Comparison of ENCODE assay signal across 7 mouse cellular contexts in the genomic region with DNA sequence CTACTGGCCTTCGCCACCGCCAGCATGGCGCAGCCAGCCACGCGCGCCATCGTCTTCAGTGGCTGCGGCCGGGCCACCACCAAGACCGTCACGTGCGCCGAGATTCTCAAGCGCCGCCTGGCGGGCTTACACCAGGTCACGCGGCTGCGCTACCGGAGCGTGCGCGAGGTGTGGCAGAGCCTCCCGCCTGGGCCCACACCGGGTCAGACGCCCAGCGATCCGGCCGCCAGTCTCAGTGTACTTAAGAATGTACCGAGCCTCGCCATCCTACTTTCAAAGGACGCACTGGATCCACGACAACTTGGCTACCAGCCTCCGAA. TPM values are rescaled to one million over a fixed set of nuclear protein-coding genes. Genes with fewer than 3 reads are reported as not detected.
A peak's percentile ranks its signal among the peaks of the same experiment; 100 is the strongest.
DNase-seq lines count a peak whose midpoint lies in the region; ATAC-seq and TF ChIP-seq lines count a peak whose summit lies in the region.

No protein-coding gene starts in this region.

- H3K4me3 ChIP-seq in cortical plate, adult 2 months (ENCODE audit: insufficient read depth, low read length), result peak overlapping the region; percentile 43
- H3K4me3 ChIP-seq in heart, adult 2 months, result peak overlapping the region; percentile 40
- H3K4me3 ChIP-seq in liver, embryonic 13.5 days (replicated peaks), result peak overlapping the region; percentile 50

- H3K9me3 ChIP-seq in liver, embryonic 13.5 days (replicated peaks), result no peaks in the 10 kb centered on the region

- no peaks in the 10 kb centered on the region for H3K4me1 ChIP-seq in cortical plate, adult 2 months (ENCODE audit: control insufficient read depth, insufficient read depth, low read length)
- no peaks in the 10 kb centered on the region for H3K4me1 ChIP-seq in heart, adult 2 months (ENCODE audit: control insufficient read depth, insufficient read depth, low read length)
- H3K4me1 ChIP-seq in liver, embryonic 13.5 days (replicated peaks), result peaks cover 45% of the 10 kb centered on the region

- no peak for ATAC-seq in liver, embryonic 13.5 days (ENCODE audit: low read depth)

- H3K27ac ChIP-seq in cortical plate, adult 2 months (ENCODE audit: insufficient read depth, low read length), result no peak overlapping the region
- H3K27ac ChIP-seq in heart, adult 2 months, result no peak overlapping the region
- H3K27ac ChIP-seq in liver, embryonic 13.5 days, result no peak overlapping the region

- H3K4me2 ChIP-seq in liver, embryonic 13.5 days, result peak overlapping the region; percentile 69

- peaks cover 5% of the 10 kb centered on the region for H3K27me3 ChIP-seq in heart, adult 2 months (ENCODE audit: control insufficient read depth, insufficient read depth, low read length)
- peaks cover 88% of the 10 kb centered on the region for H3K27me3 ChIP-seq in liver, embryonic 13.5 days
- H3K27me3 ChIP-seq in splenic B cell, adult 2 months (ENCODE audit: control insufficient read depth, insufficient read depth, low read length, poor library complexity, severe bottlenecking), result peaks cover 2% of the 10 kb centered on the region; the same call in 1 of the 2 replicates

- intact Hi-C loops in heart, adult 2 months (cut with DNase I), result no loop called here

- H3K79me2 ChIP-seq in heart, adult 2 months (replicated peaks; ENCODE audit: control insufficient read depth, insufficient read depth, low read length), result no peaks in the 10 kb centered on the region

- peak; percentile 71 for DNase-seq in adrenal gland, adult 2 months
- peak; percentile 67 to 72 for DNase-seq in heart, adult 2 months
- DNase-seq in kidney, adult 18-20 months, result peak; percentile 73
- no peak for DNase-seq in liver, embryonic 13.5 days
- peak; percentile 25 to 65 for DNase-seq in natural killer cell, adult 2 months (ENCODE audit: low spot score in 2 of 2)
- peak; percentile 78 for DNase-seq in splenic B cell, adult 2 months (ENCODE audit: low read depth, low spot score)

- no peak for TF ChIP-seq CTCF in cortical plate, adult 2 months (IDR thresholded peaks at IDR 0.05; ENCODE audit: extremely low read depth, insufficient read depth, low read length)
- peak; percentile 59 for TF ChIP-seq CTCF in heart, adult 2 months (IDR thresholded peaks at IDR 0.05)

- peak overlapping the region; percentile 28 for H3K9ac ChIP-seq in heart, adult 2 months (ENCODE audit: low read depth, low read length)
- H3K9ac ChIP-seq in liver, embryonic 13.5 days, result peak overlapping the region; percentile 9; the same call in 1 of the 2 replicates

- no peak for TF ChIP-seq EP300 in heart, adult 2 months (IDR thresholded peaks at IDR 0.05; ENCODE audit: insufficient read depth, low read depth, low read length)

- H3K36me3 ChIP-seq in heart, adult 2 months (ENCODE audit: control insufficient read depth, insufficient read depth, low read length), result no peaks in the 10 kb centered on the region
- no peaks in the 10 kb centered on the region for H3K36me3 ChIP-seq in liver, embryonic 13.5 days
- no peaks in the 10 kb centered on the region for H3K36me3 ChIP-seq in splenic B cell, adult 2 months (ENCODE audit: control insufficient read depth, insufficient read depth, low read length, poor library complexity, severe bottlenecking)

- no peak for TF ChIP-seq POLR2A in cortical plate, adult 2 months (IDR thresholded peaks at IDR 0.05; ENCODE audit: extremely low read depth, insufficient read depth, low read length)
- no peak for TF ChIP-seq POLR2A in heart, adult 2 months (IDR thresholded peaks at IDR 0.05; ENCODE audit: insufficient read depth, low read depth, low read length)

- WGBS in heart, adult 2 months, result 3% methylated on average over 34 of the region's 34 CpGs
- WGBS in liver, embryonic 13.5 days (ENCODE audit: insufficient replicate concordance), result 1% methylated on average over 34 of the region's 34 CpGs

RNA-seq across cellular contexts. Expression of gene Rpp25, which starts 0.5 kb away (rescaled TPM):
- 1 to 10 TPM; 1.6 to 5.8 TPM for total RNA-seq in adrenal gland, adult 2 months (2021)
- 6.1 and 6.3 TPM in 2 replicates for polyA plus RNA-seq in adrenal gland, adult 2 months (2012; rRNA removed)
- polyA plus RNA-seq in cortical plate, adult 2 months (2012; rRNA removed), result 15.1 and 16.0 TPM in 2 replicates
- 1 to 10 TPM; 1.6 TPM for total RNA-seq in heart, adult 2 months (2021)
- 2.1 TPM in 2 replicates for polyA plus RNA-seq in heart, adult 2 months (2012; rRNA removed)
- 0.59 and 0.77 TPM in 2 replicates for polyA plus RNA-seq in liver, embryonic 13.5 days (2015; fragmentation: Nextera tagmentation; extraction: Ambion mirVana)

RNA-seq across cellular contexts. Expression of gene Cox5a, which starts 16.7 kb away (rescaled TPM):
- total RNA-seq in adrenal gland, adult 2 months (2021), result 100 to 1,000 TPM; 430 to 653 TPM
- polyA plus RNA-seq in adrenal gland, adult 2 months (2012; rRNA removed), result 880 and 1,121 TPM in 2 replicates
- polyA plus RNA-seq in cortical plate, adult 2 months (2012; rRNA removed), result 384 and 401 TPM in 2 replicates
- 1,000 to 10,000 TPM; 2,350 to 2,717 TPM for total RNA-seq in heart, adult 2 months (2021)
- 1,522 and 1,780 TPM in 2 replicates for polyA plus RNA-seq in heart, adult 2 months (2012; rRNA removed)
- polyA plus RNA-seq in liver, embryonic 13.5 days (2015; fragmentation: Nextera tagmentation; extraction: Ambion mirVana), result 412 and 430 TPM in 2 replicates

RNA-seq across cellular contexts. Expression of gene Fam219b, which starts 33.0 kb away (rescaled TPM):
- total RNA-seq in adrenal gland, adult 2 months (2021), result 10 to 100 TPM; 19.3 to 33.8 TPM
- 45.8 and 61.8 TPM in 2 replicates for polyA plus RNA-seq in adrenal gland, adult 2 months (2012; rRNA removed)
- 9.5 and 10.9 TPM in 2 replicates for polyA plus RNA-seq in cortical plate, adult 2 months (2012; rRNA removed)
- total RNA-seq in heart, adult 2 months (2021), result 1 to 10 TPM; 8.1 to 8.3 TPM
- 3.1 and 4.7 TPM in 2 replicates for polyA plus RNA-seq in heart, adult 2 months (2012; rRNA removed)
- 7.6 and 8.2 TPM in 2 replicates for polyA plus RNA-seq in liver, embryonic 13.5 days (2015; fragmentation: Nextera tagmentation; extraction: Ambion mirVana)

RNA-seq across cellular contexts. Expression of gene Scamp5, which starts 36.5 kb away (rescaled TPM):
- 10 to 100 TPM in 1 of 2 experiments, 1 to 10 TPM in 1; 8.4 to 18.1 TPM for total RNA-seq in adrenal gland, adult 2 months (2021)
- 21.0 and 21.7 TPM in 2 replicates for polyA plus RNA-seq in adrenal gland, adult 2 months (2012; rRNA removed)
- polyA plus RNA-seq in cortical plate, adult 2 months (2012; rRNA removed), result 376 and 379 TPM in 2 replicates
- total RNA-seq in heart, adult 2 months (2021), result 1 to 10 TPM; 3.9 to 4.9 TPM
- 15.9 and 21.4 TPM in 2 replicates for polyA plus RNA-seq in heart, adult 2 months (2012; rRNA removed)
- 7.2 and 8.2 TPM in 2 replicates for polyA plus RNA-seq in liver, embryonic 13.5 days (2015; fragmentation: Nextera tagmentation; extraction: Ambion mirVana)

RNA-seq across cellular contexts. Expression of gene Mpi, which starts 48.2 kb away (rescaled TPM):
- 10 to 100 TPM; 35.6 to 41.8 TPM for total RNA-seq in adrenal gland, adult 2 months (2021)
- 23.1 and 29.0 TPM in 2 replicates for polyA plus RNA-seq in adrenal gland, adult 2 months (2012; rRNA removed)
- polyA plus RNA-seq in cortical plate, adult 2 months (2012; rRNA removed), result 101 and 102 TPM in 2 replicates
- total RNA-seq in heart, adult 2 months (2021), result 100 to 1,000 TPM; 119 to 132 TPM
- polyA plus RNA-seq in heart, adult 2 months (2012; rRNA removed), result 146 and 266 TPM in 2 replicates
- polyA plus RNA-seq in liver, embryonic 13.5 days (2015; fragmentation: Nextera tagmentation; extraction: Ambion mirVana), result 12.3 and 13.2 TPM in 2 replicates
